Mouse (Mus musculus): ENCODE measurements around the gene Gm20219.

Gm20219 gene

DNA sequence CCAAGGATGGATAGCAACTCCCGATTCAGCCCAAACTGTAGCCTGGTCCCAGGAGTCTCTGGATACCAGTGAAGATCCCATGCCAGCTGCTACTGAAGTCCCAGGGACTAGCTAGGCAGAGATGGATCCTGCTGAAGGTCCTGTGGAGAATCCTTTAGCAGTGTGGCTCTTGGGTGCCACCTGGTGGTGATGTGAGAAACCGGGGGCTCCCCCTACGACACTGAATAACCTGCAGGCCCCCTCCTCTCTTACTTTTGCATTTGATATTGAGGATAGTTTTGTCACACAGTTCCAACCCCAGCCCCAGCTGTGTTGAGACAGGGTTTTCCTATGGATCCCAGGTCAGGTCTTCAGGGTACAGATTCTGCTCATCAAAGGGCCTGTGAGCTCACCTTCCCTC lies 4.3 kb upstream of the Gm20219 start:
- in situ Hi-C loops (cut with MboI, MseI): no loop called here

DNA sequence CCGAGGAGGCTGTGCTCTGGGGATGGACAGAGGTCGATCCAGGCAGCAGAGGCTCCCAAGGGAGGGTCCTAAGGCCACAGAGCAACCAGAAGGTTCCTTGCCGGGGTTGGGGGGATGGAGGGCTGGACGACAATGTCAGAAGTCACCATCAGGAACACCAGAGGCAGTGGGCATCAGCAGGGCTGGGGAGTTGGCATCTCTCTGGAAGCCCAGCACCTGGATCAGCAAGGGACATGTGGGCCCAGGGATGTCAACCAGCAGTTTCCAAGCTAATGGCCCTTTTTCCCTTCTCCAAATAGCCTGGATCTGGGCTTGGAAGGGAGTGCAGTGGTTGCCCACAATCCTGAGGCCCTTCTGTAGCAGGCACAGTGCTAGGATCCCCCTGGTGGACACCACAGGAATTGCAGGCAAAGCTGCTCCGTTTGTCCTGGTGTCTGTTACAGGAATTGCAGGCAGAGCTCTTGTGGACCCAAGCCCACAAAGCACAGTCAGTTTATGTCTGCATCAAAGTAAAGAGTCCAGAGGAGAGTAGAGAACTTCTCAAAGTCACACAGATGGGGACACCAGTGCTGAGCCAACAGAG lies 1.3 kb downstream of the Gm20219 start:
- in situ Hi-C loops (cut with MboI, MseI): loop anchor here (5.0 kb wide), 1 partner anchor 196 kb away; no protein-coding TSS in a partner anchor

DNA sequence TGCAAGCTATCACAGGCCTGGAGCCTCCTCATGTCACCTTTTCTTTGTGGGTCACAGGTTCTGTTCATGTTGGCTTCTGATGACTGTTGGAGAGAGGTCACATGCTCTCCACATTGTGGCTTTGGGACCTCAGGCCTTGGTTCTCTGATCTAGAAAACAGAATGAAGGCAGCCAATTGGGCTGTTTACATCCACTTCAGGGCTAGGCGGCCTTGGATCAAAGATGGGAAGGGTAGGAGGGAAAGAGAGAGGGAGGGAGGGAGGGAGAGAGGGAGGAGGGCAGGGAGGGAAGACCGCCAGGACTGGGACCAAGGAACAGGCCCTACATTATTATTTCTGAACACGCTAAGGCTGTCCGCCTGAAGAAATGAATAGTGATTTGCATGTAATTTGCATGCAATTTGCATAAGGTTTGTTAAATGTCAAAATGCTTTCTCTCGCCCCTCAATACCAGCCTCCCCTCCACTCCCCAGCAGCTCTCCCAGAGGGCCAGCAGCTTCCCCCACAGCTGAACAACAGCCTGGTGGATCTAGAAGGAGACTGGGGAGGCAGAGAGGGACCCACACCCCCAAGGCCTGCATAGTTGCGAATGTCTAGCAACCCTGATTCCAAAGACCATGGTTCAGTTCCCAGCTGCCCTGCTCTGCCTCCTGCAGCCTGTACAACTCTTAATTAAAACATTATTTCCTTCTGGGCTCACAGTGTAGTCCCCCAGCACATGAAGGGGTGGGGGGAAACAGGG lies 2.2 kb downstream of the Gm20219 start:
- in situ Hi-C loops (cut with MboI, MseI): loop anchor here (5.0 kb wide), 1 partner anchor 195 kb away; no protein-coding TSS in a partner anchor

DNA sequence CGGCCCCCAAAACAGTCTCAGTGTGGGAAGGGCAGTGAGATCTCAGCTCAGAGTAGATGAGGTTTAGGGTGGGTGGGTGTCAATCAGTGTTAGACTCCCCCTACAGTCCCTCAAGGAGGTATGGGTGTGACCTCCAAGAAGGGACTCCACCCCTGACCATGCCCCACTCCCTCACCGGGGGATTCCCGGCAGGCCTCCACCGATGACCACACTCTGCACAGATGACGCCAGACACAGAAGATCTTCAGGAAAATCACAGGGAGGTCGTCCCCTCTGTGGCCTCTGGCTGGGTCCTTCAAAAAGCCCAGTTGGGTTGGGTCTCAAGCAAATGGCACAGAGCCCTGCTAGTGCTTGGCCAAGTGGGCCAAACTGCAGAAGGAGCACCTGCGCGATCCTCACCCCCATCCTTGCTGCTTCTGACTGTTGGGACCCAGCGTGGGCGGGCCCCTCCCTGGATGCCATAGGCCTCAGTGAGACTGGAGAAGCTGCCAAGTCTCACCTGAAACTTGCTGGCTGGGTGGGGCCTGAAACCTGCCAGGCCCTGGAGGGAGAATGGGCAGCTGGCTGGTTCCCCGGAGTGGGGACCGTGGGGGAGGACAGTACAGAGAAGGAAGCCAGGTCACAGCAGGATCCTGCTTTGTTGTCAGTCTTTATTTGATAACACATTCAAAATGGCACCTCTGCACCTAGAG lies 3.3 kb downstream of the Gm20219 start:
- in situ Hi-C loops (cut with MboI, MseI): loop anchor here (5.0 kb wide), 1 partner anchor 194 kb away; no protein-coding TSS in a partner anchor

DNA sequence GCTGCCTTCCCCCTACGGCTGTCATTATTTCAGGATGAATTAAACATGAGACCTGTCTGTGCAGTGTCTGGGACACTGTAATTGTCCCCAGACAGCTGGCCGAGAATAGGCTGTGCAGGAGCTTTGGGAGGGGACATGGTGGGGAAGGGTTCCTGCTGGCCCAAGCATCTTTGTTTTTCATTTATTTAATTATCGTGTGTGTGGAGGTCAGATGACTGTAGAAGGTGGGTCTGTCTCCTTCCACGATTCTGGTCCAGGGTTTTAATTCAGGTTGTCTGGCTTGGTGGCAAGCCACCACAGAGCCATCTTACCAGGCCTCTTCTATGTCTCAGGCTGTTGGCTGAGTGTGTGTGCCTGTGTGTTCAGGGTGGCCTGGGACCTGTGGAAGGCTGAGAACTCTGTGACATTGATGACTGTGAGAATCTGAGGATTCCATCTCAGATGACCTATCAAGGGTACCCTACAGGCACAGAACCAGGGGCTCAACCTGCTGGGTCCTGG lies 5.5 kb downstream of the Gm20219 start:
- in situ Hi-C loops (cut with MboI, MseI): no loop called here

DNA sequence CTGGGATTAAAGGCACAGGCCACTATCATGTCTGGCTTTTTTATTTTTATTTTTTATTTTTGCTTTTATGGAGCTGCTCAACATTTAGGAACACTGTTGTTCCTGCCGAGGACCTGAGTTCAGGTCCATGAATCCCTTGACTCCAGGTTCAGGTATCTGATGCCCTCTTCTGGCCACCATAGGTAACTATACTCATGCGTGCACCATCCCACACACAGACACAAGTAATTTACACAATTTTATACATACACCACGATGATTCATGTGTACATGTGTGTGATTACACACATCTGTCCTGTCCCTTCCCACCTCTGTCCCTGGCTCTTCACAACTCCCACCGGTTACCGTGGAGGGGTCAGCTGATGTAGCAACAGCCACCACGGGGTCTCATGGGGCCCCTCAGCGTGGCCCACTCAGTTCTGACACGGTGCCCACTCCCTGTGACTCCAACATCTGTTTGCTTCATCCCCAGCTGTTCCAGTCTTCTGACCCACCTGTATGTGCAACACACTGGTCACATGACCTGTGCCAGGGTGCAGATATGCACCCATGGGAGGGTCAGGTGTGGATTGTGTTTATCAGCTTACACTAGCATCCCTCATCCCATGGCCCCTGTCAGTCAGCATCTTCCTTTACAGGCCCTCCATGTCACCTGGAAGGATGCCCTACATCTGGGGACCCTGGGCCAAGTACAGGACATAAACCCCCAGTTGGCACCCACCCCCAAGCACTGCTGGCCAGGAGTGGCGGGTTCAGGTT lies 6.2 kb downstream of the Gm20219 start:
- in situ Hi-C loops (cut with MboI, MseI): no loop called here

DNA sequence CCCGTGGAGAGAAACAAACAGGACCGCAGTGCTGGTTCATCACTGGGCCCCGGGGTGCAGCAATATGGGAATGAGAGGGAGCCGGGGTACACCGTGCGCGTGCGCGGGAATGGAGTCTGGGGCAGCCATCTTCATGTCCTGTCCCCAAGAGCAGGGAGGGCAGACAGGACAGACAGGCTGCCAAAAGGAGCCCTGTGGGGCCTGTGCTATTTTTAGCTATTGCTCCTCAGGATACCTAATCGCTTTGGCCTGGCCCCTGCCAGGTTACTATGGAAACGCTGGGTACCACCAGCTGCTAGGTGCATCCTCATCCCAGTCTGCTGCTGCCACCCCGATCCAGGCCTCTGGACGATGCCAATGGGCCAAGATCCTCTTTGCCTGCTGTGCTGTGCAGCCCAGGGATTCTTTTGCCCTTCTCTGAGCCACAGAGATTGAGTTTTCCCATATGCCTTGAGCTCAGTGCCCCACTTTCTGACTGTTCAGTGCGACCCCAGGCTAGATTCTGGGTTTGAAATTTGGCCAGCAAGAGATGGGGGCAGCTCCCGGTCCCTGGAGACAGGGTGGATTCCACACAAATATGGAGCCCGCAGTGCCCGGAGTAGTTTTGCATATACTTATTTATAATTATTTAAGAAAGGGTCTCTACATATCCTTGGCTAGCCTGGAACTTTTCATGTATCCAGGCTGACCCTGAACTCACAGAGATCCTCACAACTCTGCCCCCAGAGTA lies 6.9 kb downstream of the Gm20219 start:
- in situ Hi-C loops (cut with MboI, MseI): no loop called here

DNA sequence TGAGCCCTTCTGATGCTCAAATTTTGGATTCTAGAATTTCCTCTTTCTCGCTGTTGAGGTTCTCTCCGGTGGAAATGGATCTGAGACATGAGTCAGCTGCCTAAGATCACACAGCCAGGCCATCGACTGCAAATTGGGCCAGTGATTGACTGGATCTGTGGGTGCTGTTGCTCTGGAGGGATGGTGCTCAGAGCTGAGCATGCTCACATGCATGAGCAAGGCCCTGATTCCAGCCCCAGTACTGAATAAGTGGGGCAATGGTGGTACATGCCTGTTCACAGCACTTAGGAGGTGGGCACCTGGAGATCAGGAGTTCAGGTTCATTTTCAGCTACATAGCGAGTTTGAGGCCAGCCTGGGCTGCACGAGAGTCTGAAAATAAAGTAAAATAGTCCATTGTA lies 7.6 kb downstream of the Gm20219 start:
- in situ Hi-C loops (cut with MboI, MseI): no loop called here

DNA sequence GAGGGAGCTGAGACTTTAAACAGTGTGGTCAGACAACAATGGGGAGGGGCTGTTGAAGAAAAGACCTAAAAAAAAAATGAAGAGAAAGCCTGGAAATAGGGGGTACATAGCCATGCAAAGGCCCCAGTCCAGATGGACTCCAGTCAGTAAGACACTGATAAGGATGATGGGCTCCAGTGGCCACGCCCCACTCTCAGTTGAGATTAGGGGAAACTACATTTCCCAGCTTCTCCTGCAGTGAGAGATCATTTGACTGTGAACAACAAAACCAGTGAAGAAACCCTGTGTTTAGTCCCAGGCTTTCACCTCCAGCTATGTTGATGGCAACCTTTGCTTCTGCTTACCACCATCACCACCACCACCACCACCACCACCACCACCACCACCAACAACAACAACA lies 8.2 kb downstream of the Gm20219 start:
- in situ Hi-C loops (cut with MboI, MseI): no loop called here

DNA sequence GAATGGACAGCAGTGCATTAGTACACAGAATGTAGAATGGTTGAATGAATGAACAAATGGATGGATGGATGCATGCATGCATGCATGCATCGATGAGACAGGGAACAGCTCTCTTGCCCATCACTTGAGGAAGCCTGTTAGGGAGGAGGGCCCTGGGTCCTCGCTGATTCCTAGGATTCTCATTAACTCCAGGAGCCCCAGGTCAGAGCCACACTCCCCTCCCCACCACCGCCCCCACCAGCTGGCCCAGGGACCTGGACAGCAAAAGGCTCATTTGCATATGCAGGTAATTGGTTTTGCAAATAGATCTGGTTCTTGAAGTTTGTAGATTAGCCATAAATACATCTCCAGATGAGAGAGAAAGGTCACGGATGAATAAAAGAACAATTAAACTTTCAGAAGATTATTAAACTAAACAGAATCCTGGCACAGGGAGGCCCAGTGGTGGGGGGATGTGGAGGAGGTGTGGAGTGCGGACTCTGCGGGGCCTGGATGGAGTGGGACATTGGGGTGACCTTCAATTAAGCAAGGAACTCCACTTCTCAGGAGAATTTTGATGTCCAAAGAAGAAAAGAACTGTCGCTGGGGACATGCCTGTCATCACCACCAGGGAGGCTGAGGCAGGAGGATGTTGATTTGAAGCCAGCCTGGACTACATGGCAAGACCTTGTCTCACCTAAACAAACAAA lies 9.3 kb downstream of the Gm20219 start:
- in situ Hi-C loops (cut with MboI, MseI): no loop called here

DNA sequence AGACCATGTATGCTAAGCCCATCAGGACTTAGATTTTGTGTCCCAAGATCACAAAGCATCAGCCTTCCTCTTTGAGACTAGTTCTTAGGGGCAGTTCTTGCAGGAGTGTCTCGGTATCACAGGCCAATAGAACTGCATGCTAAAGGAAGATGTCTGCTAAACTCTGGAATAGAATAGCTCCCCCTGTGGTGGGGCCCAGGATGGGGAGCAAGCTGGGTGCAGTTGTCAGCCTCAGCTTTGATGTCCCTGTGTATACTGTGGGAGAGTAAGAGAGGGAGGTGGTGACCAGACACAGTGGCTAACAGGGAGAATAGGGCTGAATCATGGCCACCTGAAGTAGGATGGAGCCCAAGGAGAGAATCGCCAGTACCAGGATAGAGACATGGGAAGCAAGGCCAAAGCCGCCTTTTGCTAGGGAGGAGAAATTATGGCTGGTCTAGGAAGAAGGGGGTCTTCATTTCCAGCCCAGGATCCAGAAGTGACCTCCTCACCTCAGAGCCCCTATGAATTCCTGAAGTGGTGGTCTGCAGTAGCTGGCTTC lies 10.4 kb downstream of the Gm20219 start:
- in situ Hi-C loops (cut with MboI, MseI): no loop called here

DNA sequence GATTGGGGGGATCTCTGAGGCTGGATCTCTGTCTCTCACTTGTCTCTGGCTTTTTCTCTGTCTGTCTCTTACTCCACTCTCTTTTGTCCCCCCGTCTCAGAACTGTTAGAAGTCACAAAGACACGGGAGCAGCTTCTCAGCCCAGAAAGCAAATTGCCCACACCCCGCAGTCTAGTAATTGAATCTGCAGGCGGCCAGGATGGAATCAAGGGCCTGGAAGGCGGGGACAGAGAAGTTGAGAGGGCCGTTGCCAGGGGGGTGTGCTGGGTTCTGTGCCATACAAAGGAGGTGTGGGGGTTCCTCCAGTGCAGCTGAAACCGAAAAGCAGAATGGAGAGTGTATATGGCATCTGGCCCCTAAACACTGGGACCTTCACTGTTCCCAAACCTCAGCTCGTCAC lies 11.5 kb downstream of the Gm20219 start:
- in situ Hi-C loops (cut with MboI, MseI): no loop called here

DNA sequence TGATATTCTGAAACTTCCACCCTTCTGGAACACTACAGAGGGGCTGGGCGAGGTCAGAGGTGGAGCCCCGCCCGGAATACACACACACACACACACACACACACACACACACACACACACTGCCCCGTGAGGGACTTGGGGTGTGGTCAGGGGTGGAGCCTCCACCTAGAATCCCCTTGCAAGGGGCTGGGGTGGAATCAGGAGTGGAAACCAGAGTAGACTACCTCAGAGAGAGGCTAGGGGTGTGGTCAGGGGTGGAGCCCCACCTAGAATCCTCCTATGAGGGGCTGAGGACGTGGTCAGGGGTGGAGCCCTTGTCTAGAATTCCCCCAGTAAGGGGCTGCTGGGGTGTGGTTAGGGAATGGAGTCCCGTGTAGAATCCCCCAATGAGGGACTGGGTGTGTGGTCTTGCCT lies 13.6 kb downstream of the Gm20219 start:
- in situ Hi-C loops (cut with MboI, MseI): no loop called here

DNA sequence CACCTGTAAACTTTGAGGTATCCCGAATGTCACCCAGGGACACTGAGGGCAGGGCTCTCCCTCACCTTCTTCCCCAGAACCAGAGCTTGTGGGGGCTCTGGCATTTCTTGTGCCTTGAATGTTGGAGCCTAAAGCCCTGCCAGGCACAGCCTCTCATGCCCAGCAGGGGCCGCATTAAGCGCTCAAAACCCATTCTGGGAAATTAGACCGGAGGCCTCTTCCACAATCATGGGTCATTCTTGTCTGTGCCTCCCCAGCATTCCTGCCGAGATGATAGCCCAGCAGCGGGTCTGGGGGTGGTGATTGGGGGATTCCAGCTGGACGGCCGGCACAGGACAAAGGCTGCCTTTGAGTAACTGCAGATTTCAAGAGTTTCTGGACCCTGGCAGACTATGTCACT lies 16.3 kb downstream of the Gm20219 start:
- in situ Hi-C loops (cut with MboI, MseI): no loop called here

DNA sequence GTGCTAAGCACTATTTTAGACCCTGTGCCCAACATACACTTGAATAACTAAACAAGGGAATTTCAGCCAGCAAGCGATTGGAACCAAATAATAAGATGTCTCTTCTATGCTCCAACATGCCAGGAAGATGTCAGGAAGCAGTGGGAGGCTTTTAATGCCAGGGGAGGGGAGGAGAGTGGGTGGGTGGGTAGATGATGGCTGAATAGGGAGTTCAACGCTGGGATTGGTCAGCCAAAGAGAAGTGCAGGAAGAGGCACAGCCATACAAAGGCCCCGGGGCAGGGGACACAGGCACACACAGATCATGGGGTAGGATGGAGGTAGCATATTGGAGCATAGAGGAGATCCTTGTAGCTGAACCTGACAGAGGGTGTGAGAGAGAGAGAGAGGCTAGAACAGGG lies 17.3 kb downstream of the Gm20219 start:
- in situ Hi-C loops (cut with MboI, MseI): no loop called here

DNA sequence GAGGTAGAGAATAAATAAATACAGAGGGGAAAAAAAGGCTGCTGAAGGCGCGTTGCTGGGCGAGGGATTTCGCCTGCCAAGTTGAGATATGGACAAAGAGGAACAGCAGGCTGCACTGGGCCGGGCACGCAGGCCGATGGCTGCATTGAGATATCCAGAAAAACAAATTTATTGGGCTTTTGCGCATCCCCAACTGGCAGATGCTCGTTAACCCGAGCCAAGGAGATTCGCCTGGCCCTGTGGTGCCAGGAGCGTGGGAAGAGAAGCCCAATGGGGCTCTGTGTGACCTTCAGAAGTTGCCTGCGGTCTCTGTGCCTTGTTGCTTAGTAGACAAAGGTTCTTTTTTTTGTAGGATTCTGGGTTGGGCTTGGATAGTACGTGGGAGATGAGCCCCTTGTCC lies 18.0 kb downstream of the Gm20219 start:
- in situ Hi-C loops (cut with MboI, MseI): no loop called here

DNA sequence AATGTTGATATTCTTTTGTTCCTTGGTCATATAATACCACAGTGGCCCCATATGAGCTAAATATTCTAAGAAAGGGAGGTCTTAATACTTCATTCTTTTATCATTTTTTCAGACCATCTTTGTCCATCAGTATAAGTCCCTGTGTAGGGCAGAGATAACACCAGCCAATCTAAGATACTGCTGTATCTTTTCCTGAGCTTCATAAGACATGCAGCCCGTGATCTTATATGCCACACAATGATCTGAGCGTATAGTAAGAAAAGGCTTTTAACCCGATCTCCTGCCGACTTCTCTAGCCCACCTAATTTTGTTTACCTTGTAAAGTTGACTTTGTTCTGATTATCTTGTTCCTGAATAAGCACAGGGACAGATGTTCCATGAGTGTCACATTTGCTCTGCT lies 29.2 kb downstream of the Gm20219 start:
- in situ Hi-C loops (cut with MboI, MseI): no loop called here

DNA sequence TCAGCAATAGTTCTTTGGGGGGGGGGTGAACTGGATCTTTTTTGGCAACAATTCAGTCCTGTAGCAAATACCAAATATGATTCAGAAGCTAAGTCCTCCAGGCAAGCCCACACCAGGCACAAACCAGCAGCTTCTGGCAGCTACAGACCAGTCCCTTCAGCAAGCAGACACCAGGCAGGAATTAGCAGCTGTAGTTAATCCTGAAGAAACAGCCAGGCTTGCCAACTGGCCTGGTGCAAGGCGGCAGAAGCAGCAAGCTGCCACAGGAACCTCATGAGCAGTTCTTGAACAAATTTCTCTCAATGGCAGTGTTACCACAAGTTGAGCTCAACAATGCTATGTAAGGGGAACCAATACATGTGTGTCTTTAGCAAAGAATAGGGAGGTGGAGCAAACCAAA lies 31.4 kb downstream of the Gm20219 start:
- in situ Hi-C loops (cut with MboI, MseI): no loop called here

DNA sequence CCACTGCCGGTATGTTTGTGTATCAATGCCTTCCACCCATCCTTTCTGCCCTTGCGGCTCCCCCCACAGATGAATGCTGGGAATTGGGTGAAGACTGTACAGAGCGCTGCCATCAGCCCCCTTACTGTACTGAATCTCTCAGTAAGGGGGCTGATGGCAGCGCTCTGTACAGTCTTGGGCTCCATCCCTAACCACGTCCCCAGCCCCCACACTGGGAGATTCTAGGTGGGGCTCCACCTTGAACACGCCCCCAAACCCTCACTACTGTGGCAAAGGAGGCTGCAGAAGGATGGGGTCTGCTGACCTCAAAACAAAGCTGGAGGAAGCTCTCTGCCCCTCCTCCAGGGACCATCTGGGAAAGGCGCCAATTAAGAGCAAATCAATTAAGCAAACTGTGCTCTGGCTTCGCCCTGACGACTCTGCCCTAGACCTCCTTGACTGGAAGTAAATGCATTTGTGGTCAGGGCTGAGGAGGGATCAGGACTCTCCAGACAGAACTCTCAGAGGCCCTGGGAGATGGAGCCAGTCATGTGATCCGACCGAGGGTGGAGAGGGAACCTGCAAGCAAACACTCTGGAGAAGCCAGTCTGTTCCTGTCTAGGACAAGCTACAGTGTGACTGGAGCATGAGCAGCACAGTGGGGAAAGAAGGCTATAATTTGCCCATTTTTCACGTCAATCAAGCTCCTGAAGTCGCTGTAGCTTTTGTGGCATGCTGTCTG lies 38.3 kb downstream of the Gm20219 start:
- in situ Hi-C loops (cut with MboI, MseI): no loop called here

DNA sequence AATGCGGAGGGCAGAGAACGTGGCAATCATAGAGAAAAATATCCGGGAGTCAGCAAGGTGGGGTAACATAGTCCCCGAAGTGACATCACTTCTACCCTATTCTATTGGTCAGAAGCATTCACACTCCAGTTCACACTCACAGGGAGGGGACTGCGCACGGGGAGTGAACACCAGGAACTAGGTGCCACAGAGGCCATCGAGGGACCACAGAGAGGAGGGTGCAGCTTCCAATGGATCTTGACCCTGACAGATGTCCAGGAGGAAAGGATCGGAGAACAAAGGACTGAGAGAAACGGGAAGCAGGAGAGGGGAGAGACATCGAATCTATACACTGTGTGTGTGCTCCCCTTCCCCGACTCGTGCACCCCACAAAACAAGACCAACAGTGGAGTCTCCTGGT lies 39.3 kb downstream of the Gm20219 start:
- in situ Hi-C loops (cut with MboI, MseI): no loop called here

All from T-helper 2 cell (primary cell).